8 mouse cellular contexts compared by ENCODE assay signal in the genomic region with DNA sequence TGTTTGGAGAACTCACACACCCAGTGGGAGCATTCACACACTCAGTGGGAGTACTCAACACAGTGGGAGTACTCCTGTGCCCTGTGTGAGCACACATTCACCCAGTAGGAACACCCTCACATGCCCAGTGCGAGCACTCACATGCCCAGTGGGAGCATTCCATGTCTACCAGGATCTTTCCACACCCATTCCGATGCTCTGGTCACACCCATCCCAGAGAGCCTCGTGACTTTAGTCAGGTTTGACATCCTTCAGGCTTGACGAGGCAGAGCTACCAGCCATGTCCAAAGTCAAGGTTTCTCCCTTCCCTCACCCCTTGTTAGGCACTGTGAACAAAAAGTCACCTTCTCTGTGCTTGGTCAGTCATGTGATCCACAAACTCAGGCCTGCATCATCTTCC. TPM values are rescaled to one million over a fixed set of nuclear protein-coding genes. Genes with fewer than 3 reads are reported as not detected.
A peak's percentile ranks its signal among the peaks of the same experiment; 100 is the strongest.
DNase-seq lines count a peak whose midpoint lies in the region; ATAC-seq and TF ChIP-seq lines count a peak whose summit lies in the region.

No protein-coding gene starts in this region.

- H3K4me2 ChIP-seq in hindbrain, embryonic 11.5 days (replicated peaks; ENCODE audit: low read depth, low read length), result no peak overlapping the region
- no peak overlapping the region for H3K4me2 ChIP-seq in limb, embryonic 15.5 days

- H3K4me1 ChIP-seq in ES-E14 (ENCODE audit: control insufficient read depth in 2 of 2, insufficient read depth in 2 of 2, low read length in 2 of 2, poor library complexity in 1 of 2), result peaks cover 0 to 21% of the 10 kb centered on the region in 2 experiments; a peak in 2 of 4 replicates
- peaks cover 5% of the 10 kb centered on the region for H3K4me1 ChIP-seq in hindbrain, embryonic 11.5 days (replicated peaks; ENCODE audit: control insufficient read depth, insufficient read depth, low read length)
- H3K4me1 ChIP-seq in limb, embryonic 15.5 days, result peaks cover 20% of the 10 kb centered on the region

- WGBS in hindbrain, embryonic 11.5 days, result 76% methylated on average over 4 of the region's 4 CpGs
- 57% methylated on average over 4 of the region's 4 CpGs for WGBS in limb, embryonic 15.5 days

- peak; percentile 33 for ATAC-seq in hindbrain, embryonic 11.5 days (ENCODE audit: low FRiP score)
- ATAC-seq in limb, embryonic 15.5 days (ENCODE audit: insufficient number of reproducible peaks, low FRiP score, low TSS enrichment, low read depth), result 0 out of 2 replicates have a peak, but pooled peaks have one; percentile 15
- ATAC-seq in CD4-positive, CD25-positive, alpha-beta regulatory T cell, adult 4 months, result no peak

- no peak overlapping the region; the same call in none of the 2 replicates for H3K27ac ChIP-seq in ES-E14 (ENCODE audit: insufficient read depth, low read depth, low read length, poor library complexity, severe bottlenecking)
- H3K27ac ChIP-seq in hindbrain, embryonic 11.5 days (ENCODE audit: low read depth, low read length), result peak overlapping the region; percentile 84
- peak overlapping the region; percentile 78 for H3K27ac ChIP-seq in limb, embryonic 15.5 days

- H3K27me3 ChIP-seq in hindbrain, embryonic 11.5 days (ENCODE audit: control insufficient read depth, insufficient read depth, low read length), result no peaks in the 10 kb centered on the region
- H3K27me3 ChIP-seq in limb, embryonic 15.5 days, result no peaks in the 10 kb centered on the region

- intact Hi-C loops in heart, postnatal 14 days (cut with DNase I), result no loop called here

- no peaks in the 10 kb centered on the region for H3K9me3 ChIP-seq in ES-E14 (ENCODE audit: control insufficient read depth, insufficient read depth, low read depth, low read length)
- no peaks in the 10 kb centered on the region for H3K9me3 ChIP-seq in hindbrain, embryonic 11.5 days (ENCODE audit: control insufficient read depth, low read length)
- H3K9me3 ChIP-seq in limb, embryonic 15.5 days, result no peaks in the 10 kb centered on the region

- H3K36me3 ChIP-seq in ES-E14 (ENCODE audit: control insufficient read depth, insufficient read depth, low read length, poor library complexity, severe bottlenecking), result peaks cover 6% of the 10 kb centered on the region; the same call in 1 of the 2 replicates
- no peaks in the 10 kb centered on the region for H3K36me3 ChIP-seq in hindbrain, embryonic 11.5 days (ENCODE audit: control insufficient read depth, insufficient read depth, low read length)
- H3K36me3 ChIP-seq in limb, embryonic 15.5 days, result peaks cover 15% of the 10 kb centered on the region

- peak; percentile 89 for DNase-seq in heart, adult 11 months
- no peak for DNase-seq in heart, postnatal 14 days
- no peak for DNase-seq in ES-E14 (ENCODE audit: low read depth, low spot score)
- DNase-seq in hindbrain, embryonic 11.5 days (ENCODE audit: low spot score), result no peak
- no peak for DNase-seq in frontal cortex, postnatal 14 days (ENCODE audit: low spot score in 2 of 2)
- DNase-seq in lung, postnatal 4 days, result no peak

- in situ Hi-C loops in ES-E14 (cut with MboI; ENCODE audit: low sequenced_read_pairs in 2 of 2, unreplicated experiment in 2 of 2), result no loop called here

- no peak overlapping the region for H3K4me3 ChIP-seq in ES-E14 (ENCODE audit: insufficient read depth in 1 of 2, low read depth in 1 of 2, low read length in 2 of 2, poor library complexity in 1 of 2, severe bottlenecking in 1 of 2)
- H3K4me3 ChIP-seq in hindbrain, embryonic 11.5 days (ENCODE audit: low read depth, low read length), result no peak overlapping the region
- no peak overlapping the region for H3K4me3 ChIP-seq in limb, embryonic 15.5 days

- peak overlapping the region; percentile 39; the same call in 1 of the 2 replicates for H3K9ac ChIP-seq in ES-E14 (ENCODE audit: insufficient read depth, low read depth, low read length, poor library complexity, severe bottlenecking)
- H3K9ac ChIP-seq in hindbrain, embryonic 11.5 days (ENCODE audit: low read depth, low read length), result no peak overlapping the region
- no peak overlapping the region for H3K9ac ChIP-seq in limb, embryonic 15.5 days

TF ChIP-seq in ES-E14, 5 proteins besides CTCF, POLR2A, EP300 and RAD21:
- TF ChIP-seq ZNF384 (IDR thresholded peaks at IDR 0.05; ENCODE audit: low read depth, low read length), result no peak
- TF ChIP-seq ZC3H11A (IDR thresholded peaks at IDR 0.05; ENCODE audit: borderline replicate concordance, low read depth, low read length), result no peak
- TF ChIP-seq HCFC1 (IDR thresholded peaks at IDR 0.05; ENCODE audit: borderline replicate concordance, insufficient read depth, low read length), result no peak
- TF ChIP-seq CHD2 (IDR thresholded peaks at IDR 0.05; ENCODE audit: low read depth, low read length), result no peak
- TF ChIP-seq MAFK (IDR thresholded peaks at IDR 0.05; ENCODE audit: insufficient read depth, low read depth, low read length), result no peak

RNA-seq across cellular contexts. Expression of gene Ndufv3, which starts 15.4 kb away (rescaled TPM):
- total RNA-seq in heart, postnatal 14 days (2021), result 1,000 to 10,000 TPM; 1,261 to 1,328 TPM
- total RNA-seq in ES-E14 (2012; rRNA removed), result 206 and 242 TPM in 2 replicates
- polyA plus RNA-seq in hindbrain, embryonic 11.5 days (2014; fragmentation: Nextera tagmentation; extraction: Ambion mirVana), result 253 TPM in 2 replicates
- polyA plus RNA-seq in limb, embryonic 15.5 days (2015; fragmentation: Nextera tagmentation; extraction: Ambion mirVana), result 251 and 280 TPM in 2 replicates
- polyA plus RNA-seq in CD4-positive, CD25-positive, alpha-beta regulatory T cell, adult 4 months (2017; shearing (Covaris generic)), result 100 to 1,000 TPM; 217 to 229 TPM

RNA-seq across cellular contexts. Expression of gene Wdr4, which starts 15.6 kb away (rescaled TPM):
- total RNA-seq in heart, postnatal 14 days (2021), result 1 to 10 TPM; 5.6 to 9.2 TPM
- 56.6 and 58.5 TPM in 2 replicates for total RNA-seq in ES-E14 (2012; rRNA removed)
- polyA plus RNA-seq in hindbrain, embryonic 11.5 days (2014; fragmentation: Nextera tagmentation; extraction: Ambion mirVana), result 33.4 and 34.0 TPM in 2 replicates
- polyA plus RNA-seq in limb, embryonic 15.5 days (2015; fragmentation: Nextera tagmentation; extraction: Ambion mirVana), result 33.8 and 35.2 TPM in 2 replicates
- 10 to 100 TPM; 18.2 to 24.9 TPM for polyA plus RNA-seq in CD4-positive, CD25-positive, alpha-beta regulatory T cell, adult 4 months (2017; shearing (Covaris generic))

RNA-seq across cellular contexts. Expression of gene Pknox1, which starts 29.2 kb away (rescaled TPM):
- total RNA-seq in heart, postnatal 14 days (2021), result 10 to 100 TPM; 11.6 to 15.0 TPM
- 16.3 and 20.8 TPM in 2 replicates for total RNA-seq in ES-E14 (2012; rRNA removed)
- polyA plus RNA-seq in hindbrain, embryonic 11.5 days (2014; fragmentation: Nextera tagmentation; extraction: Ambion mirVana), result 29.0 and 36.1 TPM in 2 replicates
- polyA plus RNA-seq in limb, embryonic 15.5 days (2015; fragmentation: Nextera tagmentation; extraction: Ambion mirVana), result 30.8 and 32.2 TPM in 2 replicates
- polyA plus RNA-seq in CD4-positive, CD25-positive, alpha-beta regulatory T cell, adult 4 months (2017; shearing (Covaris generic)), result 10 to 100 TPM; 48.3 to 58.9 TPM
